ENCODE assay signal across 9 mouse cellular contexts in genomic region chr3:146220776-146221486, GRCm38 (mm10). TPM values are rescaled to one million over a fixed set of nuclear protein-coding genes. Genes with fewer than 3 reads are reported as not detected.
A peak's percentile ranks its signal among the peaks of the same experiment; 100 is the strongest.
DNase-seq lines count a peak whose midpoint lies in the region; ATAC-seq and TF ChIP-seq lines count a peak whose summit lies in the region.
"Had no signal": no experiment of that assay in that cellular context is flagged by ENCODE, and none has a peak within 500 bp of the region (broad histone marks: within the 10 kb centered on the region; RNA-seq: fewer than 3 reads in every experiment).

Gene Lpar3, plus strand, starts transcription at chr3:146220963.

- peak within 1 kb of the TSS; percentile 23; the same call in 1 of the 2 replicates for H3K9ac ChIP-seq in forebrain, embryonic 11.5 days (ENCODE audit: low read length)
- peak within 1 kb of the TSS; percentile 86 for H3K9ac ChIP-seq in heart, embryonic 16.5 days (ENCODE audit: low read length)
- peak within 1 kb of the TSS; percentile 46 for H3K9ac ChIP-seq in lung, embryonic 14.5 days

- H3K27ac ChIP-seq in layer of hippocampus, adult 2 months = no peak within 1 kb of the TSS
- no peak within 1 kb of the TSS for H3K27ac ChIP-seq in forebrain, embryonic 11.5 days (ENCODE audit: low read depth, low read length)
- peak within 1 kb of the TSS; percentile 86 for H3K27ac ChIP-seq in heart, embryonic 16.5 days (ENCODE audit: low read length)
- no peak within 1 kb of the TSS for H3K27ac ChIP-seq in lung, embryonic 14.5 days (ENCODE audit: low read depth)

- H3K4me2 ChIP-seq in forebrain, embryonic 11.5 days (ENCODE audit: low read depth, low read length, severe bottlenecking) = peak within 1 kb of the TSS; percentile 65
- H3K4me2 ChIP-seq in heart, embryonic 16.5 days (ENCODE audit: low read depth, low read length) = peak within 1 kb of the TSS; percentile 76
- peak within 1 kb of the TSS; percentile 90 for H3K4me2 ChIP-seq in lung, embryonic 14.5 days

- ATAC-seq in forebrain, embryonic 11.5 days (replicated peaks; ENCODE audit: low FRiP score) = peak; percentile 86
- peak; percentile 95 for ATAC-seq in heart, embryonic 16.5 days (replicated peaks; ENCODE audit: extremely low read depth, insufficient read depth, low FRiP score)
- peak; percentile 90 for ATAC-seq in lung, embryonic 14.5 days (ENCODE audit: insufficient read depth)

- DNase-seq in layer of hippocampus, adult 2 months (ENCODE audit: low spot score in 2 of 2) = peak in 1 of 2 experiments; percentile 37
- no peak for DNase-seq in layer of hippocampus, adult 9-11 months
- DNase-seq in forebrain, embryonic 11.5 days (ENCODE audit: low spot score) = peak; percentile 89
- DNase-seq in kidney, postnatal 10 days = peak; percentile 89
- peak; percentile 82 for DNase-seq in lung, embryonic 14.5 days
- peak; percentile 39 for DNase-seq in ovary, postnatal 10 days (ENCODE audit: low spot score)
- DNase-seq in thymus, postnatal 25 days = peak; percentile 20

- peak within 1 kb of the TSS; percentile 42 for H3K4me3 ChIP-seq in layer of hippocampus, adult 2 months
- H3K4me3 ChIP-seq in forebrain, embryonic 11.5 days (ENCODE audit: low read depth, low read length) = peak within 1 kb of the TSS; percentile 45
- peak within 1 kb of the TSS; percentile 75 for H3K4me3 ChIP-seq in heart, embryonic 16.5 days (ENCODE audit: low read length)
- peak within 1 kb of the TSS; percentile 52 for H3K4me3 ChIP-seq in lung, embryonic 14.5 days (ENCODE audit: low read depth, low read length)

- peaks cover 25% of the 10 kb centered on the region for H3K27me3 ChIP-seq in forebrain, embryonic 11.5 days (ENCODE audit: control insufficient read depth, insufficient read depth, low read length)
- peaks cover 4% of the 10 kb centered on the region for H3K27me3 ChIP-seq in heart, embryonic 16.5 days (ENCODE audit: control insufficient read depth, insufficient read depth, low read length)
- H3K27me3 ChIP-seq in lung, embryonic 14.5 days (ENCODE audit: insufficient read depth, low read length) = peaks cover 34% of the 10 kb centered on the region

- H3K9me3 ChIP-seq in forebrain, embryonic 11.5 days (ENCODE audit: control insufficient read depth, low read length) = no peaks in the 10 kb centered on the region
- H3K9me3 ChIP-seq in heart, embryonic 16.5 days (replicated peaks; ENCODE audit: control insufficient read depth, low read length) = no peaks in the 10 kb centered on the region
- no peaks in the 10 kb centered on the region for H3K9me3 ChIP-seq in lung, embryonic 14.5 days (ENCODE audit: low read depth, low read length)
- H3K9me3 ChIP-seq: G1E had no signal

- peak; percentile 72 for TF ChIP-seq CTCF in layer of hippocampus, adult 2 months (conservative IDR thresholded peaks at IDR 0.05)
- peak; percentile 61 for TF ChIP-seq CTCF in lung, embryonic 14.5 days (IDR thresholded peaks at IDR 0.05; ENCODE audit: low read depth)

- no peaks in the 10 kb centered on the region for H3K36me3 ChIP-seq in forebrain, embryonic 11.5 days (ENCODE audit: control insufficient read depth, insufficient read depth, low read length)
- no peaks in the 10 kb centered on the region for H3K36me3 ChIP-seq in heart, embryonic 16.5 days (ENCODE audit: control insufficient read depth, insufficient read depth)
- H3K36me3 ChIP-seq in lung, embryonic 14.5 days (ENCODE audit: insufficient read depth) = no peaks in the 10 kb centered on the region
- H3K36me3 ChIP-seq: G1E had no signal

- WGBS in forebrain, embryonic 11.5 days = under 1% methylated on average over 68 of the region's 73 CpGs
- WGBS in heart, embryonic 16.5 days = under 1% methylated on average over 71 of the region's 73 CpGs
- 2% methylated on average over 73 of the region's 73 CpGs for WGBS in lung, embryonic 14.5 days

- no peaks in the 10 kb centered on the region for H3K4me1 ChIP-seq in forebrain, embryonic 11.5 days (replicated peaks; ENCODE audit: control insufficient read depth, insufficient read depth, low read length)
- H3K4me1 ChIP-seq in heart, embryonic 16.5 days (ENCODE audit: control insufficient read depth, insufficient read depth, low read length) = peaks cover 16% of the 10 kb centered on the region
- H3K4me1 ChIP-seq in lung, embryonic 14.5 days (ENCODE audit: insufficient read depth) = peaks cover 2% of the 10 kb centered on the region

RNA-seq across cellular contexts. Expression of gene Lpar3, which starts in this region (rescaled TPM):
- under 1 TPM; 0.22 to 0.44 TPM for total RNA-seq in layer of hippocampus, adult 2 months (2021)
- polyA plus RNA-seq in forebrain, embryonic 11.5 days (2014; fragmentation: Nextera tagmentation; extraction: Ambion mirVana) = 0.17 and 0.24 TPM in 2 replicates
- 36.0 and 43.7 TPM in 2 replicates for polyA plus RNA-seq in heart, embryonic 16.5 days (2015; fragmentation: Nextera tagmentation; extraction: Ambion mirVana)
- 1.8 and 1.9 TPM in 2 replicates for polyA plus RNA-seq in lung, embryonic 14.5 days (2014; fragmentation: Nextera tagmentation; extraction: Ambion mirVana)
- polyA plus RNA-seq: G1E had no signal

Comparison
In these comparisons a context has a peak if more than half of its experiments do, and no peak if none do; other contexts are left out.
1. RNA of gene Lpar3 (polyA plus RNA-seq): 36.0 to 43.7 TPM in heart, embryonic 16.5 days; 1.8 to 1.9 TPM in lung, embryonic 14.5 days and 0.17 to 0.24 TPM in forebrain, embryonic 11.5 days; every median in the first group is over 10 times any median in the second.
2. Peak in DNase-seq, ATAC-seq, H3K4me3 ChIP-seq, H3K9ac ChIP-seq and H3K4me2 ChIP-seq in forebrain, embryonic 11.5 days; RNA of the gene not detected or under 1 TPM.
3. H3K9ac ChIP-seq: peak in every context shown above with its lines; median percentile 86 in heart, embryonic 16.5 days; 46 in lung, embryonic 14.5 days; 23 in forebrain, embryonic 11.5 days.
4. Peak in every context shown above with its lines, with median percentiles within 50 percentile points of each other: H3K4me3 ChIP-seq, ATAC-seq and H3K4me2 ChIP-seq.